Mouse (Mus musculus) lung, adult 18-20 months (tissue): ENCODE results near the gene Olfr1167.
"Not testable (repeated sequence)": the region's sequence is repeated elsewhere in the genome, so short reads cannot be mapped to it uniquely, and the experiment has no call there.

ENCODE experiments used
- DNase-seq, 2 experiments: peaks; one replicate each; pipeline ENCODE4 v3.0.0; 2022; ENCODE audit warnings: mixed read lengths in 2 of 2

The Olfr1167 gene

GRCm38 (mm10) chr2:88155093-88155492 is at the start of gene Olfr1167:
TSS of gene Olfr1167 (minus strand) at chr2:88155193.
- not testable (repeated sequence) for DNase-seq

- no peak for DNase-seq
Measured at GRCm38 (mm10) chr2:88181580-88181979, 26.6 kb upstream of the Olfr1167 start, which contains the start of gene Olfr1168. TSS of gene Olfr1168 (plus strand) at chr2:88181880.

- no peak for DNase-seq
Measured at GRCm38 (mm10) chr2:88128172-88128571, 26.8 kb downstream of the Olfr1167 start, which contains the start of gene Olfr1166. TSS of gene Olfr1166 (minus strand) at chr2:88128272.
